Mouse (Mus musculus) left cerebral cortex, adult 18-20 months (tissue): ENCODE measurements at regions not wholly inside any gene's neighbourhood (a gene's known extent, or its start where the extent isn't known, plus 50 kb on each side); places are given as distances from the start of the nearest gene placed in this dataset.
A peak's percentile ranks its signal among the peaks of the same experiment; 100 is the strongest.

ENCODE experiments used
- DNase-seq, 2 experiments: peaks; one replicate each; pipeline ENCODE4 v3.0.0; 2021 to 2022; ENCODE audit warnings: low spot score in 2 of 2, mixed read lengths in 1 of 2

GRCm38 (mm10) chr1:185695394-185695793 is 240.7 kb downstream of the Slc30a10 start:
- no peak for DNase-seq

- no peak for DNase-seq
Observed at GRCm38 (mm10) chr1:185699758-185700157, 245.1 kb downstream of the Slc30a10 start.

GRCm38 (mm10) chr1:185726324-185726723 is 271.7 kb downstream of the Slc30a10 start:
- DNase-seq: peak; percentile 32 to 63

GRCm38 (mm10) chr1:185726811-185727210 is 272.2 kb downstream of the Slc30a10 start:
- DNase-seq: no peak

- no peak for DNase-seq
Observed at GRCm38 (mm10) chr1:185727749-185728148, 273.1 kb downstream of the Slc30a10 start.

- no peak for DNase-seq
Observed at GRCm38 (mm10) chr1:185728406-185728805, 273.8 kb downstream of the Slc30a10 start.

GRCm38 (mm10) chr1:185731062-185731461 is 276.4 kb downstream of the Slc30a10 start:
- no peak for DNase-seq

GRCm38 (mm10) chr1:185736773-185737172 is 282.1 kb downstream of the Slc30a10 start:
- no peak for DNase-seq

GRCm38 (mm10) chr1:185741034-185741890 is 286.6 kb downstream of the Slc30a10 start:
- no peak for DNase-seq

GRCm38 (mm10) chr1:185749251-185749650 is 294.6 kb downstream of the Slc30a10 start:
- no peak for DNase-seq

- DNase-seq: no peak
Observed at GRCm38 (mm10) chr1:185754486-185755290, 300.0 kb downstream of the Slc30a10 start.

GRCm38 (mm10) chr1:185757376-185757775 is 302.7 kb downstream of the Slc30a10 start:
- DNase-seq: no peak

- DNase-seq: no peak
Observed at GRCm38 (mm10) chr1:185774202-185774601, 319.6 kb downstream of the Slc30a10 start.

GRCm38 (mm10) chr1:185779604-185780003 is 325.0 kb downstream of the Slc30a10 start:
- no peak for DNase-seq

GRCm38 (mm10) chr1:185802156-185802555 is 315.0 kb downstream of the Lyplal1 start:
- DNase-seq: no peak

GRCm38 (mm10) chr1:185814901-185815300 is 302.2 kb downstream of the Lyplal1 start:
- DNase-seq: no peak

- no peak for DNase-seq
Observed at GRCm38 (mm10) chr1:185819044-185819443, 298.1 kb downstream of the Lyplal1 start.

GRCm38 (mm10) chr1:185822241-185822640 is 294.9 kb downstream of the Lyplal1 start:
- no peak for DNase-seq

- DNase-seq: no peak
Observed at GRCm38 (mm10) chr1:185823226-185823625, 293.9 kb downstream of the Lyplal1 start.

- DNase-seq: no peak
Observed at GRCm38 (mm10) chr1:185823956-185824355, 293.2 kb downstream of the Lyplal1 start.

GRCm38 (mm10) chr1:185827986-185828385 is 289.1 kb downstream of the Lyplal1 start:
- DNase-seq: no peak

GRCm38 (mm10) chr1:185828486-185828885 is 288.6 kb downstream of the Lyplal1 start:
- no peak for DNase-seq
